Mouse (Mus musculus): ENCODE measurements at regions not wholly inside any gene's neighbourhood (a gene's known extent, or its start where the extent isn't known, plus 50 kb on each side); places are given as distances from the start of the nearest gene placed in this dataset.

GRCm38 (mm10) chr8:109415906-109416305 is 77.9 kb upstream of the Pmfbp1 start:
- DNase-seq: peak; percentile 30

GRCm38 (mm10) chr8:109416327-109417100 is 77.3 kb upstream of the Pmfbp1 start:
- DNase-seq: peak; percentile 51

- DNase-seq: peak; percentile 81
Measured at GRCm38 (mm10) chr8:109417222-109417621, 76.6 kb upstream of the Pmfbp1 start.

GRCm38 (mm10) chr8:109417971-109418370 is 75.9 kb upstream of the Pmfbp1 start:
- DNase-seq: peak; percentile 44

GRCm38 (mm10) chr8:109419029-109419596 is 74.7 kb upstream of the Pmfbp1 start:
- no peak for DNase-seq

GRCm38 (mm10) chr8:109424004-109424403 is 69.8 kb upstream of the Pmfbp1 start:
- DNase-seq: no peak

GRCm38 (mm10) chr8:109428551-109428950 is 65.3 kb upstream of the Pmfbp1 start:
- no peak for DNase-seq

GRCm38 (mm10) chr8:109434538-109434937 is 59.3 kb upstream of the Pmfbp1 start:
- no peak for DNase-seq

- peak; percentile 16 for DNase-seq
Measured at GRCm38 (mm10) chr8:109436056-109436455, 57.8 kb upstream of the Pmfbp1 start.

- DNase-seq: peak; percentile 87
Measured at GRCm38 (mm10) chr8:109436830-109437567, 56.8 kb upstream of the Pmfbp1 start.

- no peak for DNase-seq
Measured at GRCm38 (mm10) chr8:109438531-109438930, 55.3 kb upstream of the Pmfbp1 start.
